ENCODE assay signal across 26 mouse cellular contexts in the genomic region with DNA sequence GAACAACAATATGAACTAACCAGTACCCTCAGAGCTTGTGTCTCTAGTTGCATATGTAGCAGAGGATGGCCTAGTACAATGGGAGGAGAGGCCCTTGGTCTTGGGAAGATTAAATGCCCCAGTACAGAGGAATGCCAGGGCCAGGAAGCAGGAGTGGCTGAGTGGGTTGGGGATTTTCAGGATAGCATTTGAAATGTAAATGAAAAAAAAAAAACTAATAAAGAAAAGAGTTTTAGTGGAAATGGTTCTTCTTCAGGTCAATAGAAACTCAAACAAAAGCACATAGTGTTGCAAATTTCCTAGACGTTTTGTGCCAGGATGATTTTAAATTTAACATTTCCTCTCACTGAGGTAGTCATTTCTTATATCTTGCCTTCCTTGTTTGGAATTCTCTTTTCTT.
"Had no signal": no experiment of that assay in that cellular context is flagged by ENCODE, and none has a peak within 500 bp of the region (broad histone marks: within the 10 kb centered on the region; RNA-seq: fewer than 3 reads in every experiment).

No protein-coding gene starts in this region.

- H3K4me2 ChIP-seq: embryonic facial prominence, embryonic 12.5 days; embryonic facial prominence, embryonic 13.5 days; embryonic facial prominence, embryonic 15.5 days; forebrain, embryonic 12.5 days; forebrain, embryonic 13.5 days; forebrain, embryonic 15.5 days had no signal

- H3K9me3 ChIP-seq: embryonic facial prominence, embryonic 10.5 days; embryonic facial prominence, embryonic 12.5 days; embryonic facial prominence, embryonic 13.5 days; embryonic facial prominence, embryonic 15.5 days; forebrain, embryonic 10.5 days; forebrain, embryonic 12.5 days; forebrain, embryonic 13.5 days; forebrain, embryonic 15.5 days; heart, embryonic 10.5 days had no signal

- H3K4me1 ChIP-seq: embryonic facial prominence, embryonic 10.5 days; embryonic facial prominence, embryonic 12.5 days; embryonic facial prominence, embryonic 13.5 days; embryonic facial prominence, embryonic 15.5 days; forebrain, embryonic 10.5 days; forebrain, embryonic 12.5 days; forebrain, embryonic 13.5 days; forebrain, embryonic 15.5 days; heart, embryonic 10.5 days had no signal

- H3K27me3 ChIP-seq: embryonic facial prominence, embryonic 12.5 days; embryonic facial prominence, embryonic 13.5 days; embryonic facial prominence, embryonic 15.5 days; forebrain, embryonic 12.5 days; forebrain, embryonic 13.5 days; forebrain, embryonic 15.5 days had no signal

- H3K9ac ChIP-seq: embryonic facial prominence, embryonic 12.5 days; embryonic facial prominence, embryonic 13.5 days; embryonic facial prominence, embryonic 15.5 days; forebrain, embryonic 12.5 days; forebrain, embryonic 13.5 days; forebrain, embryonic 15.5 days; forebrain, postnatal 0 days had no signal

- ATAC-seq: forebrain, embryonic 13.5 days; forebrain, embryonic 14.5 days; forebrain, embryonic 15.5 days; forebrain, embryonic 16.5 days; forebrain, postnatal 0 days had no signal

- H3K27ac ChIP-seq: embryonic facial prominence, embryonic 10.5 days; embryonic facial prominence, embryonic 12.5 days; embryonic facial prominence, embryonic 13.5 days; embryonic facial prominence, embryonic 15.5 days; forebrain, embryonic 10.5 days; forebrain, embryonic 12.5 days; forebrain, embryonic 13.5 days; forebrain, embryonic 15.5 days; gastrocnemius, adult 2 months; heart, adult 2 months; heart, embryonic 10.5 days had no signal

- H3K4me3 ChIP-seq: embryonic facial prominence, embryonic 10.5 days; embryonic facial prominence, embryonic 12.5 days; embryonic facial prominence, embryonic 13.5 days; embryonic facial prominence, embryonic 15.5 days; erythroblast, embryonic 14.5 days; forebrain, embryonic 10.5 days; forebrain, embryonic 12.5 days; forebrain, embryonic 13.5 days; forebrain, embryonic 15.5 days; gastrocnemius, adult 2 months; heart, adult 2 months; heart, embryonic 10.5 days had no signal

- DNase-seq: cerebellum, postnatal 10 days; cerebellum, postnatal 14 days; cerebellum, postnatal 25 days; cerebellum, postnatal 36 days; embryo, embryonic 11 days; forebrain, postnatal 0 days; gastrocnemius, adult 2 months; gastrocnemius, postnatal 10 days; gastrocnemius, postnatal 14 days; gastrocnemius, postnatal 25 days; gastrocnemius, postnatal 36 days; heart, adult 11 months; heart, adult 18-20 months; heart, adult 2 months had no signal

- H3K36me3 ChIP-seq: embryonic facial prominence, embryonic 10.5 days; embryonic facial prominence, embryonic 12.5 days; embryonic facial prominence, embryonic 13.5 days; embryonic facial prominence, embryonic 15.5 days; forebrain, embryonic 10.5 days; forebrain, embryonic 12.5 days; forebrain, embryonic 15.5 days; heart, embryonic 10.5 days had no signal
